11 mouse cellular contexts compared by ENCODE assay signal in genomic region chr1:162183438-162183837, GRCm38 (mm10).
DNase-seq lines count a peak whose midpoint lies in the region; ATAC-seq and TF ChIP-seq lines count a peak whose summit lies in the region.
"Had no signal": no experiment of that assay in that cellular context is flagged by ENCODE, and none has a peak within 500 bp of the region (broad histone marks: within the 10 kb centered on the region; RNA-seq: fewer than 3 reads in every experiment).

No protein-coding gene starts in this region.

- no peaks in the 10 kb centered on the region for H3K36me3 ChIP-seq in kidney, embryonic 15.5 days
- no peaks in the 10 kb centered on the region for H3K36me3 ChIP-seq in hindbrain, embryonic 15.5 days

- no peak overlapping the region for H3K4me2 ChIP-seq in kidney, embryonic 15.5 days
- H3K4me2 ChIP-seq in hindbrain, embryonic 15.5 days: no peak overlapping the region

- no peak for DNase-seq in gastrocnemius, adult 2 months
- DNase-seq in gastrocnemius, postnatal 36 days: no peak
- DNase-seq in kidney, adult 9 months: no peak
- DNase-seq in Patski (ENCODE audit: low read depth, low spot score): no peak
- DNase-seq in testis, postnatal 14 days (ENCODE audit: low spot score): no peak
- DNase-seq in retina, embryonic 14.5 days (ENCODE audit: low spot score): no peak
- DNase-seq: liver, postnatal 0 days; thymus, postnatal 4 days had no signal

- in situ Hi-C loops in Patski (cut with MboI; ENCODE audit: low pct_unique_long_range_greater_than_20kb): no loop called here

- peaks cover 62% of the 10 kb centered on the region for H3K4me1 ChIP-seq in kidney, embryonic 15.5 days
- peaks cover 30% of the 10 kb centered on the region for H3K4me1 ChIP-seq in hindbrain, embryonic 15.5 days (replicated peaks)

- no peak overlapping the region; the same call in 1 of the 2 replicates for H3K4me3 ChIP-seq in gastrocnemius, adult 2 months
- H3K4me3 ChIP-seq in kidney, embryonic 15.5 days (replicated peaks): no peak overlapping the region
- no peak overlapping the region for H3K4me3 ChIP-seq in hindbrain, embryonic 15.5 days
- H3K4me3 ChIP-seq: erythroblast, embryonic 14.5 days had no signal

- ATAC-seq in kidney, embryonic 15.5 days (replicated peaks; ENCODE audit: low FRiP score): no peak
- ATAC-seq in Patski: peak; percentile 23
- no peak for ATAC-seq in hindbrain, embryonic 15.5 days (ENCODE audit: low FRiP score, low read depth)
- ATAC-seq: liver, postnatal 0 days had no signal

- peak overlapping the region; percentile 73 for H3K27ac ChIP-seq in gastrocnemius, adult 2 months
- peak overlapping the region; percentile 80 for H3K27ac ChIP-seq in kidney, embryonic 15.5 days
- H3K27ac ChIP-seq in hindbrain, embryonic 15.5 days (replicated peaks): peak overlapping the region; percentile 57; the same call in 1 of the 2 replicates

- CTCF ChIA-PET in Patski (lab: Charles Lee): interaction anchor here (0.8 to 1.8 kb wide), 3 partner anchors 13 to 20 kb away, joined by 3 to 7 read pairs (median 3); no protein-coding TSS in a partner anchor

- intact Hi-C loops in gastrocnemius, adult 2 months (cut with DNase I): no loop called here
- intact Hi-C loops in gastrocnemius, postnatal 36 days (cut with DNase I): no loop called here

- no peak for TF ChIP-seq CTCF in gastrocnemius, adult 2 months (IDR thresholded peaks at IDR 0.05)
- TF ChIP-seq CTCF in Patski (IDR thresholded peaks at IDR 0.05): no peak

- no peak overlapping the region for H3K9ac ChIP-seq in kidney, embryonic 15.5 days
- H3K9ac ChIP-seq in hindbrain, embryonic 15.5 days: no peak overlapping the region
- H3K9ac ChIP-seq: liver, postnatal 0 days had no signal

- POLR2A ChIA-PET in Patski (lab: Charles Lee): no interaction called here

- no peaks in the 10 kb centered on the region for H3K27me3 ChIP-seq in kidney, embryonic 15.5 days
- no peaks in the 10 kb centered on the region for H3K27me3 ChIP-seq in Patski
- no peaks in the 10 kb centered on the region for H3K27me3 ChIP-seq in hindbrain, embryonic 15.5 days

- WGBS in kidney, embryonic 15.5 days: 61% methylated on average over 3 of the region's 3 CpGs
- WGBS in hindbrain, embryonic 15.5 days: 60% methylated on average over 3 of the region's 3 CpGs

- no peaks in the 10 kb centered on the region for H3K9me3 ChIP-seq in kidney, embryonic 15.5 days (replicated peaks)
- H3K9me3 ChIP-seq in hindbrain, embryonic 15.5 days: no peaks in the 10 kb centered on the region
